Mouse (Mus musculus): ENCODE results near the gene Syt1. TPM values are rescaled to one million over a fixed set of nuclear protein-coding genes. Genes with fewer than 3 reads are reported as not detected.

The Syt1 gene
- polyA plus RNA-seq, 1 experiment: 0.67 TPM

- no peaks in the 10 kb centered on the region for H3K4me1 ChIP-seq (ENCODE audit: control insufficient read depth, insufficient read depth, insufficient read length, low read length)
- H3K27me3 ChIP-seq (ENCODE audit: control insufficient read depth, insufficient read depth, low read length): no peaks in the 10 kb centered on the region
- no peaks in the 10 kb centered on the region for H3K36me3 ChIP-seq (ENCODE audit: control insufficient read depth, insufficient read depth, low read length)
- WGBS: 63% methylated on average over 4 of the region's 4 CpGs
- no peak overlapping the region for H3K4me3 ChIP-seq (ENCODE audit: low read depth, low read length)
- no peak overlapping the region for H3K27ac ChIP-seq (ENCODE audit: insufficient read depth, low read depth, low read length)
- TF ChIP-seq CTCF (IDR thresholded peaks at IDR 0.05; ENCODE audit: extremely low read depth, insufficient read length, insufficient replicate concordance, low read depth, low read length) (no peak), POLR2A (IDR thresholded peaks at IDR 0.05; ENCODE audit: low read depth, low read length) (no peak)
These were observed 142.6 kb downstream of the Syt1 start for GRCm38 (mm10) chr10:108868136-108868535.

GRCm38 (mm10) chr10:108867202-108867601 is 143.6 kb downstream of the Syt1 start:
- 57% methylated on average over 6 of the region's 6 CpGs for WGBS
- TF ChIP-seq CTCF (IDR thresholded peaks at IDR 0.05; ENCODE audit: extremely low read depth, insufficient read length, insufficient replicate concordance, low read depth, low read length): no peak
- TF ChIP-seq POLR2A (IDR thresholded peaks at IDR 0.05; ENCODE audit: low read depth, low read length): no peak
- Histone ChIP-seq H3K36me3 (ENCODE audit: control insufficient read depth, insufficient read depth, low read length) (no peaks in the 10 kb centered on the region), H3K4me1 (ENCODE audit: control insufficient read depth, insufficient read depth, insufficient read length, low read length) (no peaks in the 10 kb centered on the region), H3K27me3 (ENCODE audit: control insufficient read depth, insufficient read depth, low read length) (no peaks in the 10 kb centered on the region), H3K27ac (ENCODE audit: insufficient read depth, low read depth, low read length) (no peak overlapping the region), H3K4me3 (ENCODE audit: low read depth, low read length) (no peak overlapping the region)

- H3K4me3 ChIP-seq (ENCODE audit: low read depth, low read length): no peak overlapping the region
- H3K27ac ChIP-seq (ENCODE audit: insufficient read depth, low read depth, low read length): no peak overlapping the region
- 86% methylated on average over 4 of the region's 4 CpGs for WGBS
- no peaks in the 10 kb centered on the region for H3K36me3 ChIP-seq (ENCODE audit: control insufficient read depth, insufficient read depth, low read length)
- no peaks in the 10 kb centered on the region for H3K27me3 ChIP-seq (ENCODE audit: control insufficient read depth, insufficient read depth, low read length)
- no peaks in the 10 kb centered on the region for H3K4me1 ChIP-seq (ENCODE audit: control insufficient read depth, insufficient read depth, insufficient read length, low read length)
- TF ChIP-seq CTCF (IDR thresholded peaks at IDR 0.05; ENCODE audit: extremely low read depth, insufficient read length, insufficient replicate concordance, low read depth, low read length) (no peak), POLR2A (IDR thresholded peaks at IDR 0.05; ENCODE audit: low read depth, low read length) (no peak)
These were observed 145.2 kb downstream of the Syt1 start for GRCm38 (mm10) chr10:108865586-108865985.

- Histone ChIP-seq H3K4me1 (ENCODE audit: control insufficient read depth, insufficient read depth, insufficient read length, low read length) (no peaks in the 10 kb centered on the region), H3K27me3 (ENCODE audit: control insufficient read depth, insufficient read depth, low read length) (no peaks in the 10 kb centered on the region), H3K27ac (ENCODE audit: insufficient read depth, low read depth, low read length) (no peak overlapping the region), H3K4me3 (ENCODE audit: low read depth, low read length) (no peak overlapping the region), H3K36me3 (ENCODE audit: control insufficient read depth, insufficient read depth, low read length) (no peaks in the 10 kb centered on the region)
- TF ChIP-seq POLR2A (IDR thresholded peaks at IDR 0.05; ENCODE audit: low read depth, low read length) (no peak), CTCF (IDR thresholded peaks at IDR 0.05; ENCODE audit: extremely low read depth, insufficient read length, insufficient replicate concordance, low read depth, low read length) (no peak)
- WGBS: 80% methylated on average over 6 of the region's 6 CpGs
These were observed 154.8 kb downstream of the Syt1 start for GRCm38 (mm10) chr10:108855986-108856385.

GRCm38 (mm10) chr10:108852757-108853156 is 158.0 kb downstream of the Syt1 start:
- no peak for TF ChIP-seq POLR2A (IDR thresholded peaks at IDR 0.05; ENCODE audit: low read depth, low read length)
- no peak for TF ChIP-seq CTCF (IDR thresholded peaks at IDR 0.05; ENCODE audit: extremely low read depth, insufficient read length, insufficient replicate concordance, low read depth, low read length)
- Histone ChIP-seq H3K4me1 (ENCODE audit: control insufficient read depth, insufficient read depth, insufficient read length, low read length) (no peaks in the 10 kb centered on the region), H3K27me3 (ENCODE audit: control insufficient read depth, insufficient read depth, low read length) (no peaks in the 10 kb centered on the region), H3K36me3 (ENCODE audit: control insufficient read depth, insufficient read depth, low read length) (no peaks in the 10 kb centered on the region), H3K4me3 (ENCODE audit: low read depth, low read length) (no peak overlapping the region), H3K27ac (ENCODE audit: insufficient read depth, low read depth, low read length) (no peak overlapping the region)
- 74% methylated on average over 4 of the region's 4 CpGs for WGBS

- Histone ChIP-seq H3K27me3 (ENCODE audit: control insufficient read depth, insufficient read depth, low read length) (no peaks in the 10 kb centered on the region), H3K4me3 (ENCODE audit: low read depth, low read length) (no peak overlapping the region), H3K36me3 (ENCODE audit: control insufficient read depth, insufficient read depth, low read length) (no peaks in the 10 kb centered on the region), H3K4me1 (ENCODE audit: control insufficient read depth, insufficient read depth, insufficient read length, low read length) (no peaks in the 10 kb centered on the region), H3K27ac (ENCODE audit: insufficient read depth, low read depth, low read length) (no peak overlapping the region)
- TF ChIP-seq POLR2A (IDR thresholded peaks at IDR 0.05; ENCODE audit: low read depth, low read length) (no peak), CTCF (IDR thresholded peaks at IDR 0.05; ENCODE audit: extremely low read depth, insufficient read length, insufficient replicate concordance, low read depth, low read length) (no peak)
- 84% methylated on average over 1 of the region's 1 CpGs for WGBS
These were observed 173.3 kb downstream of the Syt1 start for GRCm38 (mm10) chr10:108837434-108837833.

GRCm38 (mm10) chr10:108832248-108832647 is 178.5 kb downstream of the Syt1 start:
- Histone ChIP-seq H3K27ac (ENCODE audit: insufficient read depth, low read depth, low read length) (no peak overlapping the region), H3K36me3 (ENCODE audit: control insufficient read depth, insufficient read depth, low read length) (no peaks in the 10 kb centered on the region), H3K4me3 (ENCODE audit: low read depth, low read length) (no peak overlapping the region), H3K4me1 (ENCODE audit: control insufficient read depth, insufficient read depth, insufficient read length, low read length) (no peaks in the 10 kb centered on the region), H3K27me3 (ENCODE audit: control insufficient read depth, insufficient read depth, low read length) (no peaks in the 10 kb centered on the region)
- 87% methylated on average over 6 of the region's 6 CpGs for WGBS
- TF ChIP-seq POLR2A (IDR thresholded peaks at IDR 0.05; ENCODE audit: low read depth, low read length): no peak
- no peak for TF ChIP-seq CTCF (IDR thresholded peaks at IDR 0.05; ENCODE audit: extremely low read depth, insufficient read length, insufficient replicate concordance, low read depth, low read length)

GRCm38 (mm10) chr10:108831801-108832200 is 179.0 kb downstream of the Syt1 start:
- H3K4me3 ChIP-seq (ENCODE audit: low read depth, low read length): no peak overlapping the region
- no peak overlapping the region for H3K27ac ChIP-seq (ENCODE audit: insufficient read depth, low read depth, low read length)
- H3K27me3 ChIP-seq (ENCODE audit: control insufficient read depth, insufficient read depth, low read length): no peaks in the 10 kb centered on the region
- WGBS: 80% methylated on average over 6 of the region's 6 CpGs
- TF ChIP-seq CTCF (IDR thresholded peaks at IDR 0.05; ENCODE audit: extremely low read depth, insufficient read length, insufficient replicate concordance, low read depth, low read length) (no peak), POLR2A (IDR thresholded peaks at IDR 0.05; ENCODE audit: low read depth, low read length) (no peak)
- H3K4me1 ChIP-seq (ENCODE audit: control insufficient read depth, insufficient read depth, insufficient read length, low read length): no peaks in the 10 kb centered on the region
- H3K36me3 ChIP-seq (ENCODE audit: control insufficient read depth, insufficient read depth, low read length): no peaks in the 10 kb centered on the region
